Mouse (Mus musculus) right cerebral cortex, postnatal 4 days (tissue): ENCODE measurements at regions not wholly inside any gene's neighbourhood (a gene's known extent, or its start where the extent isn't known, plus 50 kb on each side); places are given as distances from the start of the nearest gene placed in this dataset.

ENCODE experiments used
- DNase-seq: peaks from one replicate; pipeline ENCODE4 v3.0.0-alpha.2; 2022

DNA sequence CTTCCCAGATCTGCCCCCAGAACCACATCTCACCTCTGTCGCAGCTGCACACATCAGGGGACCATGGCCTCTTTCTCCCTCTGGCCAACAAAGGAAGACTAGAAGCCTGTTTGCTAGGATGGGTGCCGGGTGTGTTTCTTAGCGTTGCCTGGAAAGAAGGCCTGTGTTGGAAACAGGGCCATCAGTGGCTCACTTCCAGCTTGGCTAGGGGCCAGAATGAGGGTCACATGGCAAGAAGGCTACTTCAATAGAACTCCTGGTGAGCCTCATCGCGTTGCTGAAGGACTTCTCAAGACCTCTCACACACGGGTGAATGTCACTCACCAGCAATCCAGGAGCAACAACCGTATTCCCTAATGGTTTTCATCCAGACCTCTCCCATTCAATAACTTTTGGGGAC lies 115.0 kb downstream of the Tle3 start:
- DNase-seq: peak; percentile 53

DNA sequence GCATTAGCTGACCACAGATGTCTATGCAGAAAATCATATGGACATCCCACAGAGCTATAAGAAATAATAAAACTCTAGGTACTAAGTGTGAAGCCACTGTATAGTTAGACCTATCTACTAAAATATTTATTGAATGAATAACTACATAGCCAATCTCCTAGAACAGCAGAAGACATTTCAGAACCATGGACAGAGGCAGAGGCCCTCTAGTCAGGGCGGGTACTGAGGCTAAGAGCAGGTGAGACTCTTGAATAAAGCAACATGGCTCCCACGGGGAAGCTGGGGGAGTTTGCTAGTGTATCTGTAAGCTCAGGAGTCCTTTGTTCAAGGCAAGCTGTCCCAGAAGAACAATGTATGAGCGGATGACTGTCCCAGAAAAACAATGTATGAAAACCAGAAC lies 112.2 kb downstream of the Tle3 start:
- no peak for DNase-seq

DNA sequence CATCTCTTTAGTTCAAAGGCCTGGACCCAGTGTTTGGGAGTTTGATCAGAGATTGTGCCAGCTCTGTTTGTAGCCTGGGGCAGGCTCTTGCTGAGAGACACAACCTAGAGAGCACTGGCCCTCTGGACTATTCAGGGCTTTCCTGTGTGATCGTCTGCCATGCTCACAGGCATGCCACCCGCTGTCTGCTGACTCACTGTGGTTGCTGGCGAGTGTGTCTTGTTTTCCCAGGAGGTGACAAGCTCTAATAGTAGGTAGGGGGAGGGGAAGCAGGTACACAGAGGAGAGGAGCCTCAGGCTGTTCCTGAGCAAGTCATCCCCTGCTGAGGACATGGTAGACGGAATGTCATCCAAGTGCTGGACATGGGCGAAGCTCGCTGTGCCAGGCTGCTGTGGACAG lies 107.5 kb downstream of the Tle3 start:
- no peak for DNase-seq

DNA sequence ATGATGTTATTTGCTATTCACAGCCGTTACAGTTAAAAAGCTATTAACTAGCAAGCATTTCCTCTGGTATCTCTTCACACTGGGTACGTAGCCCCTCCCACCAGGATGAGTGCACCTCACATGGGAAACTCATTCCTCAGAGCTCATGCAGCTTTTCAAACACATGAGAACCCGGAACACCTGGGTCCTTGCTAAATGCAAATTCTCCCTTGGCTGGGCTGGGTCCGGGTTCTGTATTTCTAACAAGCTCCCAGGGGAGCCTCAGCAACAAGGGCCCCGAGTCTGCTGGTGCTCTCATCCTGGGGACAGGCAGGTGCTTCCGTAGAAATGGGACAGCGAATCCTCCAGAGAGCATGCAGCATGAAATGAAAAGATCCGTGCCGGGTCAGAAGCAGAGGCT lies 106.7 kb downstream of the Tle3 start:
- no peak for DNase-seq

DNA sequence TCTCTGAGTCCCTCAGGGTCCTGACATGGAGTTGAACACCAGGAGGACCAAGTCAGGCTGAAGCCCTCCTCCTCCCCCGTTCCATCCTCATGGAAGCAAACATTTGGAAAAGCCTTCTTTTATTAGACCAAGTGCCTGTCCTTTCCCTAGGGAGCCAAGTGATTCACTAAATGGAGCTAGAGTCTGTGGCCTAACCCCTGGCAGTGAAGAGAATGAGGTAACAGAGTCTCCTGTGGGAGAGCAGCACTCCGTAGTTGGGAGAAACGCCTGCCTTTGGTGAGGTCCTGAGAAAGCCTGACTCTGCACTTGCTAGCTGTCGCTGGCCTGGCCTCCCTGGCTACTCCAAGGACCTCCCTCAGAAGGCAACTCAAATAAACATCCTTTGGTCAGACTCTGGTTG lies 104.2 kb downstream of the Tle3 start:
- DNase-seq: no peak

DNA sequence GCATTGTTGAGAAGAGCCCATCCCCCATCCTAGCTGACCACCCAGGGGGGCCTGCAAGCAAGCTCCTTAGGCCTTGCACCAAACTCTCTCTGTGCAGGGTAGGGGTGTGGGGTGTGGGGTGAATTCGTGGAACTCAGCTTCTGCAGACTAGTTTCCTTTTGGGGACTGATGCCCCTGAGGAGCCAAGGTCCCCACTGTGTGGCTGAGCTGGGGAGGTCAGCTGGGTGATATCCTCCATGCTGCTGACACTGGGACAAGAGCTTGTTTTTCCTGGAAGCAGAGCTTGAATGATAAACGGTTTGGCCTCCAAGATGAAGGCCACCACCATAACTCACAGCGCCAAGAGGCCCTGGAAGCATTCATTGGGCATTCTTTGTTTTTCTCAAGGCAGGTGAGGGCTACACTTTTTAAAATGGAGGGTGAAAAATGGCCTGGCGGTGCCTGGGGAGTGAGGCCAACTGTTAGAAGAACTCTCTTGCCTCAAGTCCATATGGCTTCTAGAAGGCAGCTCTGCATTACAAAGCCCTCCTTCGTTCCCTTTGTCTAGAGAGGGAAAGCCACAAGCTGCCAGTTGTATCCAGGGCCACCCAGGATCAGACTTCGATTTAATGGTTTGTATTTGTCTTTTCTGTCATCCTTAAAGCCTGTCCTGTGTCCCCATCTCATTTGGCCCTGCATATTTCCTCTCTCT lies 98.8 kb downstream of the Tle3 start:
- DNase-seq: no peak

DNA sequence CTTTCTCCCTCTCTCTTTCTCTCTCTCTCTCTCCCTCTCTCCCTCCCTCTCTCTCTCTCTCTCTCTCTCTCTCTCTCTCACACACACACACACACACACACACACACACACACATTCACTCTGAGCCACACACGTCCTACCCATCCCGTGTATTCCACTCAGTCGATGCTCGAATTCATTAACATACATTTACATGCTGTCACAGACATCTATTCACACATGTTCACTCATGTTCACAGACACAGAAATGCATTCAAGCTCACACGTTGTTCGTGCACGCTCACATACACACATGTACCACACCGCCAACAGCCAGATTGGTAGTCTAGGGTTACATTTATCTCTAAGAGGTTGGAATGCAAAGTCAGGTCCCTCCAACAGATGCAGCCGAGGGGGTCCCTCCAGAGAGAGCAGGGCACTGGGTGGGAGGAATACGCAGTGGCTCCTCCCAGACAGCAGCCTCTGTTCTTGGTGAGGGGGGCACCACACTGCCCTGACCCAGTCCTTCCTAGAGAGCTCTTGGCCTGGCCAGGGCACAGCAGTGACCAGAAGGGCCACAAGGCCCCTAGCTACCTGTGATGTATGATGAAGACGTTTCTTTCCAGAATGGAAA lies 96.8 kb downstream of the Tle3 start:
- DNase-seq: no peak

DNA sequence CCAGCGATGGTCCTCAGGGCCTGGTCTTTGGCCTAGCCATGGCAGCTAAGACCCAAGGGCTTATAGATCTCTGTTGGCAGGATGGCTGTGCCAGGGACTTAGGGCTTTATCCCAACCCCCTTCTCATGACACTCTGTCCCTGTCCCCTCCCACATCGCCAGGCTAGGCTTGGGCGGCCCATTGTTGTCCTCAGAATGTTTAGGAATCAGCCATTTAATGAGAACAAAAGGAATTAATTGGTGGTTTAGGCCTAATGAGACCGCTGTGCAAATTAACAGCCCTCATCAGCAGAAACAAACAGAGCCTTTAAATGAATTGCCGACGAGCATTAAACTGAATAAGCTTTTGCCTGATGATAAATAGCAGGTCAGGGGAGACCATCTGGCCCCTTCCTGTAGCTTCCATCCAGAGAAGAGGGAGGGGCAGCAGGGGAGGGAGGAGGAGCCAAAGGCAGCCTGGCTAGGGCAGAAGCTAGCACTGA lies 96.2 kb downstream of the Tle3 start:
- no peak for DNase-seq
